Mouse (Mus musculus) liver, embryonic 14.5 days (tissue): ENCODE results near the gene Ltbp1. TPM values are rescaled to one million over a fixed set of nuclear protein-coding genes. Genes with fewer than 3 reads are reported as not detected.

Source experiments
- ATAC-seq: fragments of 200-750 bp; cut with Nextera tagmentation; 2 replicates; pipeline ENCODE4 v1.8.0; 2017; ENCODE audit warnings: moderate number of reproducible peaks, mild to moderate bottlenecking, moderate library complexity; ENCODE audit not compliant: insufficient read depth
- DNase-seq, 3 experiments: peaks; one replicate each; pipeline ENCODE4 v3.0.0-alpha.2; 2012 to 2013; ENCODE audit warnings: low read depth in 3 of 3, low spot score in 3 of 3
- H3K27ac ChIP-seq: fragments of 300-500 bp; sonication (generic); 2 replicates; pipeline ENCODE4 v1.5.1; 2014; ENCODE audit warnings: moderate library complexity, mild to moderate bottlenecking, control low read depth, inconsistent platforms
- H3K27me3 ChIP-seq: fragments of 300-500 bp; sonication (generic); 2 replicates; pipeline ENCODE4 v1.6.1; 2014; ENCODE audit warnings: mild to moderate bottlenecking, low read length, moderate library complexity; ENCODE audit not compliant: control insufficient read depth, insufficient read depth
- H3K36me3 ChIP-seq: fragments of 300-500 bp; sonication (generic); replicated peaks from 2 replicates; pipeline ENCODE4 v1.6.1; 2014; ENCODE audit warnings: low read depth; ENCODE audit not compliant: control insufficient read depth, insufficient read depth
- H3K4me1 ChIP-seq, 2 experiments: fragments of 200-500 bp in 1 of 2; fragments of 300-500 bp in 1 of 2; sonication (generic) in 1 of 2; replicated peaks; 2 replicates each; pipeline ENCODE4 v1.6.1; 2012 to 2014; ENCODE audit warnings: antibody characterized with exemption in 1 of 2, inconsistent platforms in 1 of 2, low read length in 1 of 2; ENCODE audit not compliant: control insufficient read depth in 2 of 2, insufficient read depth in 2 of 2
- H3K4me2 ChIP-seq: fragments of 300-500 bp; sonication (generic); 2 replicates; pipeline ENCODE4 v1.6.1; 2014; ENCODE audit warnings: low read depth, mild to moderate bottlenecking, control low read depth, moderate library complexity
- H3K4me3 ChIP-seq, 2 experiments: fragments of 200-500 bp in 1 of 2; fragments of 300-500 bp in 1 of 2; sonication (generic) in 1 of 2; 2 replicates each; pipeline ENCODE4 v1.5.1; 2012 to 2014; ENCODE audit warnings: low read depth in 2 of 2, low read length in 2 of 2, mild to moderate bottlenecking in 2 of 2, control low read depth in 1 of 2, inconsistent platforms in 1 of 2, moderate library complexity in 1 of 2; ENCODE audit not compliant: insufficient read depth in 1 of 2
- H3K9ac ChIP-seq: fragments of 300-500 bp; sonication (generic); replicated peaks from 2 replicates; pipeline ENCODE4 v1.6.1; 2014; ENCODE audit warnings: mild to moderate bottlenecking, control low read depth, moderate library complexity
- H3K9me3 ChIP-seq: fragments of 300-500 bp; sonication (generic); 2 replicates; pipeline ENCODE4 v1.6.1; 2016; ENCODE audit warnings: low read length, mixed read lengths; ENCODE audit not compliant: control insufficient read depth
- CTCF ChIP-seq: IDR thresholded peaks from 2 replicates; pipeline ENCODE4 v1.5.1; 2016; ENCODE audit warnings: antibody characterized with exemption, low read depth, control low read depth
- EP300 ChIP-seq: IDR thresholded peaks from 2 replicates; pipeline ENCODE4 v1.6.1; 2016; ENCODE audit warnings: antibody characterized with exemption, low read depth
- WGBS: fragments of 180-500 bp; shearing (Covaris S2); extraction: QIAGEN DNeasy Blood & Tissue Kit; methylation state at CpG from one replicate; pipeline ENCODE4 v1.1.7; 2014; ENCODE audit not compliant: insufficient replicate concordance; 5-methylcytosine and 5-hydroxymethylcytosine counted together
- polyA plus RNA-seq, 2 experiments: library from polyadenylated mRNA; depleted of rRNA in 1 of 2; stranded (reverse) in 1 of 2; unstranded in 1 of 2; fragments of >200 nt; fragmentation: Nextera tagmentation in 1 of 2; extraction: Ambion mirVana in 1 of 2; gene quantifications; 2 replicates each; pipeline versions ENCODE4 v1.2.1 to v1.2.3; 2012 to 2014

The Ltbp1 gene
- polyA plus RNA-seq, 2 experiments = 1.9 to 2.2 TPM

GRCm38 (mm10) chr17:75237456-75237855 is 232.1 kb downstream of the Ltbp1 start:
- Histone ChIP-seq H3K4me3 (no peak overlapping the region), H3K9me3 (no peaks in the 10 kb centered on the region), H3K4me2 (no peak overlapping the region), H3K27ac (no peak overlapping the region), H3K4me1 (no peaks in the 10 kb centered on the region; a peak in 1 of 4 replicates), H3K9ac (no peak overlapping the region), H3K27me3 (no peaks in the 10 kb centered on the region), H3K36me3 (no peaks in the 10 kb centered on the region)
- WGBS = 59% methylated on average over 3 of the region's 3 CpGs
- TF ChIP-seq CTCF (no peak), EP300 (no peak)
- DNase-seq = no peak
- no peak for ATAC-seq

GRCm38 (mm10) chr17:75238655-75239054 is 233.3 kb downstream of the Ltbp1 start:
- ATAC-seq = no peak
- WGBS = 63% methylated on average over 2 of the region's 2 CpGs

GRCm38 (mm10) chr17:75239545-75239944 is 234.2 kb downstream of the Ltbp1 start:
- no peaks in the 10 kb centered on the region for H3K9me3 ChIP-seq
- no peaks in the 10 kb centered on the region for H3K27me3 ChIP-seq
- WGBS = 77% methylated on average over 3 of the region's 3 CpGs
- no peak overlapping the region for H3K4me2 ChIP-seq
- DNase-seq (no peak), ATAC-seq (no peak)
- H3K9ac ChIP-seq = no peak overlapping the region
- H3K36me3 ChIP-seq = no peaks in the 10 kb centered on the region
- no peak overlapping the region for H3K4me3 ChIP-seq
- H3K27ac ChIP-seq = no peak overlapping the region
- no peaks in the 10 kb centered on the region for H3K4me1 ChIP-seq
- no peak for TF ChIP-seq CTCF
- TF ChIP-seq EP300 = no peak

More at GRCm38 (mm10) chr17:75238655-75239054, 233.3 kb downstream of the Ltbp1 start:
- Histone ChIP-seq H3K4me2 (no peak overlapping the region), H3K4me3 (no peak overlapping the region), H3K27me3 (no peaks in the 10 kb centered on the region), H3K4me1 (no peaks in the 10 kb centered on the region), H3K36me3 (no peaks in the 10 kb centered on the region), H3K27ac (no peak overlapping the region), H3K9me3 (no peaks in the 10 kb centered on the region), H3K9ac (no peak overlapping the region)
- no peak for DNase-seq
- TF ChIP-seq CTCF = no peak
- no peak for TF ChIP-seq EP300

GRCm38 (mm10) chr17:75242086-75242485 is 236.7 kb downstream of the Ltbp1 start:
- H3K4me1 ChIP-seq = no peaks in the 10 kb centered on the region
- DNase-seq (no peak), ATAC-seq (no peak)
- no peak overlapping the region for H3K9ac ChIP-seq
- H3K36me3 ChIP-seq = no peaks in the 10 kb centered on the region
- H3K27ac ChIP-seq = no peak overlapping the region
- H3K9me3 ChIP-seq = no peaks in the 10 kb centered on the region
- 73% methylated on average over 1 of the region's 1 CpGs for WGBS
- no peak overlapping the region for H3K4me3 ChIP-seq
- TF ChIP-seq CTCF = no peak
- no peak for TF ChIP-seq EP300
- no peaks in the 10 kb centered on the region for H3K27me3 ChIP-seq
- no peak overlapping the region for H3K4me2 ChIP-seq

- ATAC-seq = no peak
- H3K27me3 ChIP-seq = no peaks in the 10 kb centered on the region
- no peak overlapping the region for H3K27ac ChIP-seq
- no peaks in the 10 kb centered on the region for H3K36me3 ChIP-seq
- H3K4me2 ChIP-seq = no peak overlapping the region
- no peak overlapping the region for H3K4me3 ChIP-seq
- DNase-seq = no peak
- TF ChIP-seq EP300 (no peak), CTCF (no peak)
- no peaks in the 10 kb centered on the region for H3K4me1 ChIP-seq
- H3K9me3 ChIP-seq = no peaks in the 10 kb centered on the region
- WGBS = 48% methylated on average over 1 of the region's 1 CpGs
- H3K9ac ChIP-seq = no peak overlapping the region
Observed at GRCm38 (mm10) chr17:75243221-75243620, 237.9 kb downstream of the Ltbp1 start.
